Mouse (Mus musculus) frontal cortex, postnatal 10 days (tissue): ENCODE data around the gene Sema6d.

Experiments used
- DNase-seq, 2 experiments: peaks; one replicate each; pipeline ENCODE4 v3.0.0; 2022; ENCODE audit warnings: low spot score in 2 of 2, mixed read lengths in 1 of 2

The Sema6d gene

GRCm38 (mm10) chr2:124168411-124168810 lies 78.6 kb downstream of the Sema6d start:
- no peak for DNase-seq

DNA sequence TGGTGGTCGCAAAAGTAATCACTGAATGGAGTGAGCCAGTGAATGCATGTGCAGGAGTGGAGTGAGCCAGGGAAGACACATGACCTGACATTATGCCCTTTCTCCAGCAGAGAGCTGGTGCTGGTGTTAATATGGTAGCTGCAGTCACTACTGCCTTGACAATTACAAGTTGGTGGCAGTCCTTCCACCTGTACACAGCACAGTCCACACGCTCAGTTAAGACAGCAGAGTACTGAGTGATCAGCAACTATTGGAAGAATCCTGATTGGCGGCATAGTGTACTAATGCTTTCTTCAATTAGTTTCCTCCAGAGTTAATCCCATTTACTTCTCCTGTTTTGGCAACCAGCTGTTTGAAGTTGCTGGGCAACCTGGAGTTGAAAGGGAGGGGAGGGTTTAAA lies 81.9 kb downstream of the Sema6d start:
- DNase-seq = no peak

DNA sequence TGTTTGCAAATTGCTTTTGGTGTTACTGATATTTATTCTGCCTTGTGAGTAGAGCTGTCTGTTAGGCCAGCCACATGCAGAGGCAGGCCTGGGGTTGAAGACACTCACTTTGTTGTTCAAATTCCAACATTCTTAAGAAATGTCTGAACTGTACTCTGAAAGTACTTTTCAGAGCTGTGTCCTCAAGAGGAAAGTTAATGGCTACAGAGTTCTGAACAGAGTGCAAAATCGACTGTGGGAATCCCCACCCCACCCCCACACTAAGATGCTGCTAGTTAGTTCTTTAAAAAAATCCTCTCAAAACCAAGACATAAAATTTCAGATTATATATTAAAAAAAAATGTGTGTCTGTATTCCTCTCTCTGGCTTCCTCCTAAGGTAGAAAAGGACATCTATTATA lies 86.5 kb downstream of the Sema6d start:
- no peak for DNase-seq

DNA sequence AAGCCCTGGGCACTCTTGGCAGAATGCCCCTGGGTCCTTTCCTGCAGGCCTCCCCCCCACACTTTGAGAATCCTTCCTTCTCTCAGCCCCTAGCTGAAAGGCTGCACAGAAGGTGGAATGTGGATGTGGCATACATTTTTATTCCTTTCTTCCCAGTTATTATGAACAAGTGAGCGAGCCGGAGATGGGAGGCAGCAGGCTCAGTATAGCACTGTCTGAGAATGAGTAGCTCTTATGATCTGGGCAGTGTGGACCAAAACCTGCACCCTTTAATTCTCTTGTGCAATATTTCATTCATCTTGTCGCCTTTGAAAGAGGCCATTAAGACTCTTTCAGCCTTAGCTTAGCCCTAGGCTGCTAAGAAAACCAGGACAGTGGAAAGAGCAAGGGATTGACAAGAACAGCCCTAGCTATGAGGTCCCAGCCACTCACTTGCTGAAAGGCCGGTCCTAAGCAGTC lies 87.0 kb downstream of the Sema6d start:
- DNase-seq = no peak

DNA sequence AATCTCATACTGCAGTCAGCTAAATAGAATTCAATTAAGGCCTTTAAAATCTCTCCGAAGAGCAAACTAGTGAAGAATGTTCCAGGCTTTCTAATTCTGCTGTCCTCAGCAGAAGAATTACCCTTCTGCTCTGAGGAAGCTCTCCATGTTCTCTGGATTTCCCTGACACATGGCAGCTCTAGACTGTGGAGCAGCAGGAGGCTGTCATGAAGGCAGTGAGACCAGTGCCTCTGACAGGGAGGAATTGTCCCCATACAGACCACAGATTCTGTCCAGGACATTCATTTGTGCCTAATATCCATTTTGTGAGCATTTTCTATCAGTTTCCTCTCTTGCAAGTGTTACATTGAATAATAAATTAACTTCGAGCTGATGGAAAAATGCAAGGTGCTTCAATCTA lies 99.5 kb downstream of the Sema6d start:
- DNase-seq = no peak

GRCm38 (mm10) chr2:124194041-124194440 lies 104.3 kb downstream of the Sema6d start:
- DNase-seq = no peak

- DNase-seq = no peak
Observed at GRCm38 (mm10) chr2:124201493-124201892, 111.7 kb downstream of the Sema6d start.

- DNase-seq = no peak
Observed at GRCm38 (mm10) chr2:124202475-124202990, 112.8 kb downstream of the Sema6d start.

GRCm38 (mm10) chr2:124205811-124206210 lies 116.0 kb downstream of the Sema6d start:
- DNase-seq = no peak

GRCm38 (mm10) chr2:124208251-124208650 lies 118.5 kb downstream of the Sema6d start:
- no peak for DNase-seq

- no peak for DNase-seq
Observed at GRCm38 (mm10) chr2:124223559-124223958, 133.8 kb downstream of the Sema6d start.

GRCm38 (mm10) chr2:124224328-124224727 lies 134.6 kb downstream of the Sema6d start:
- no peak for DNase-seq

- no peak for DNase-seq
Observed at GRCm38 (mm10) chr2:124234636-124235221, 145.0 kb downstream of the Sema6d start.

DNA sequence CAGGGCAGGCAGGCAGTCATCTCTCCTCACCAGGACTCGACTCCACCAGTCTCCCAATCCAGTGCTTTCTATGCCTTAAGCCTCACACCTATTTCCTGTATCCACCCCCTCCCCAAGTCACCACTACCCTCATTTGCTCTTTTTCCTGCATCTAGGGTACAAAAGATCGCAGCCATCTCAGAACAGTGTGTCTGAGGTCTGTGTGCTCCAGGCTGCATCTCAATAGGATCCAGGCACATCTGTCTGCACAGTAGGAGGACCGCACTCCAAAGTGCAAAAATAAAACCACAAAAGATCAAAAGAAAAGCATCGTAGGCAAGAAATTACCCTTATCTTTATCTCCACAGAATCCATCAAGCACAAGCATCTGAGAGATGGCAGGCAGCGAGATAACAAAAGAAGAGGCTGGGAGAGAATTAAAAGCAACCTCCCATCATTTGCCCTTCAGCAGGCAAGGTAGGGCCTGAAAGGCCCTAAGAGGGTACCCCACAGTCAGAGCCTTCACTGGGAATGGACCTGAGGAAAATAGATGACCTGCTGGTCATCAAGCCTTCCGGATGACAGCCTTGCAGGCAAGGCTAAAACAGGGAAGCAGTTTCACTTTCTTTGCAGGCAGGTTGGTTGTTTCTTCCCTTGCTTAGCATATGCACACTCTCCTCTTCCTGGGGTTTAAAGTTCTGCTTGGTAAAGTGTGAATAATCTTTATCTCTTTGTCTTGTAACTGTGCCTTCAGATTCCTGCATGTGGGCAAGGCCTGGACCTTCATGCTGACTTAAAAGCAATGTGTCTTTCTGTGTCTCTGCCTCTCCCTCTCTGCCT lies 145.7 kb downstream of the Sema6d start:
- no peak for DNase-seq

DNA sequence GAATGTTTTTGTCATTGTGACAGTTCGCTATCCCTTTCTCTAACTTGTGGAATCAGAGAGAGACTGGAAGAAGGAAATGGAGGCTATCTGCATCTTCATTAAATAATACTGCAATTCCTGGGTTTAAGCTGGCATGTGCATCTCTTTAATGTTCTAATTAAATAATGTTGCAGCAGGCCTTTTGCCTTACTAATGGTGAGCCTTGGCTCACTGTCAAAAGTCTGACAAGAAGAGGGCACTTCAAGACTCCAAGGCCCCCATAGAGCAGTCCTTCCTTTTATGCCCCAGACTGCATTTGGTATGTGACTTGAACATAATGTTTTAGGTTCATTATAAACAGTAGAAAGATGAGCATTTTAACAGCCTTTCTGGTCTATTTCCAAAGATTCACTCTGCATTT lies 147.1 kb downstream of the Sema6d start:
- no peak for DNase-seq

DNA sequence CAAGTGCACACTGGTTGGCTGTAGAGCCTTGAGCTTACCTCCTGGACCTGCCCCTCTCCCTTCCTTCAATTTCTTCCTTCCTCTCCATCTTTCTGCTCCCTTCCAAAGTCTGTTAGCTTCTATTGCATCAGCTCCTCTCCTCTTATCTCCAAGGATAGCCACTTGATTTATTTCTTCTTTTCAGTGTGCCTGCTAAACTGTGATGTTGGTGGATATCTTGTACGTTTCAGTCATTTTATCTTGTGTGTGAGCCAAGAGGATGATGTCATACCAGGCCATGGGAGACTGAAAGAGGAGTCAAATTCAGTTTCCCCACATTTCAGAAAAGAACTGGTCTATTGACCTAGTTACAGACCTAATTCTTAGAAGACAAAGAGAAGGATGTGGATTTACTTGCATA lies 153.8 kb downstream of the Sema6d start:
- no peak for DNase-seq

GRCm38 (mm10) chr2:124244543-124245245 lies 154.9 kb downstream of the Sema6d start:
- no peak for DNase-seq

DNA sequence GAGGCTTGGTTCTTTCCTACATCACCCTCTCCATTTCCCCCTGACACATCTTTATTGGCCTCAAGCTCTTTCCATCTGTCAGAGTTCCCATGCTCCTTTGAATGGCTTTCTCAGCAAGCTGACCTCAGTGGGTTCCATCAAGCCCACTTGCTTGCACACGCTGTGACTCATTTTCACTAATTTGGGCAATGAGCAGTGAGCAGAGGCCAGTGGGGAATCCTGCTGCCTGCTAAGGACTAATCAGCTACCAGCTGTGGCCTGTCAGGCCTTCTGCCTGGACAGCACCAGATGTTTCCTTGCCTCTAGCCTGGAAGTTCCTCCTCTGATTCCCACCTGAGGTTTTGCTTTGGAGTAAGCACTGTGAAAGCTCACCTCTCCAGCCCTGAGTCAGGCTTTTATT lies 168.3 kb downstream of the Sema6d start:
- DNase-seq = no peak

GRCm38 (mm10) chr2:124264309-124264708 lies 174.5 kb downstream of the Sema6d start:
- DNase-seq = no peak

- DNase-seq = peak in 1 of 2 experiments; percentile 11
Observed at GRCm38 (mm10) chr2:124271156-124271555, 181.4 kb downstream of the Sema6d start.

DNA sequence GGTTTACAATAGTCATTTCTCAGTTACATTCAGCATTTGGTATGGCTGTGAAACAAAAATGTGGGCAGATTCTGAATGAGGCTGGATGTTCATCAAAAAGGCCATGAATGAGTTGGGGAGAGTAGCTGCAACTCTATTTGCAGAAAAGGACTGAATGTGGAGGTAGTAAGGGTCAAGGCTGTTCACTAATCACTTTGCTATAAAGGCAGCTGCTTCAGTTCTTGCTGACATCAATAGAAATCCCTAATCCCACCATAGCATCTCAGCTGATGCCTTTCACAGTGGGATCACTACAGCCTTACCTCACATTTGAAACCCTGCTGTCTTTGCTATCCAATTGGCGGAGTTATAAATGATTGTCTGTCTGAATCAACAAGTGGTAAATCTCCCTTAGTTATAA lies 187.7 kb downstream of the Sema6d start:
- DNase-seq = no peak

DNA sequence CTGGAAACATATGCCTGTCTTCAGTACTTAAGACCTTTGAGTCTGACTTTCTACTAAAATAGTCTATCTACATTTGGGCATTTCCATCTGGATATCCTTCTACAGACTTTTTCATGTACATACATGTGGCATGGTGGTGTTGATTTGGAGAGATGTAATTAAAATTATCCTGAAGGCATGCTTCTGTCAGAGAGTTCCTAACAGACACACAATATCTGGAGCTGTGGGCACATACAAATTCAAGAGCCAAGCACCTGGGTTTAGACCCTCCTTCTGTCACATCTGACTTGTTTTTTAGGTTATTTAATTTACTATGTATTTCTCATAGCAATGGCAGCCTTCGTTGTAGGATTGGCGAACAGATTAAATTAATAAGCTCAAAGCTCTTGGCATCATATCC lies 195.3 kb downstream of the Sema6d start:
- no peak for DNase-seq
